Mouse (Mus musculus) regulatory T cell (primary cell): Measurements from ENCODE around the gene Tph1.
"Not testable (repeated sequence)": the region's sequence is repeated elsewhere in the genome, so short reads cannot be mapped to it uniquely, and the experiment has no call there.

Experiments
- in situ Hi-C: fragments of 300-600 bp; cut with MboI, MseI; formaldehyde crosslinking; loops from one replicate; pipeline ENCODE4 v1.15.1; 2025; ENCODE audit warnings: high pct_unique_total_duplicates

Tph1 gene

GRCm38 (mm10) chr7:46672160-46672672, at the start of gene Tph1:
TSS of gene Tph1 (minus strand) at chr7:46672537.
- in situ Hi-C loops, result no loop called here

- in situ Hi-C loops, result no loop called here
Measured at GRCm38 (mm10) chr7:46720460-46720859, 48.1 kb upstream of the Tph1 start.

GRCm38 (mm10) chr7:46719526-46719925, 47.2 kb upstream of the Tph1 start:
- in situ Hi-C loops, result no loop called here

DNA sequence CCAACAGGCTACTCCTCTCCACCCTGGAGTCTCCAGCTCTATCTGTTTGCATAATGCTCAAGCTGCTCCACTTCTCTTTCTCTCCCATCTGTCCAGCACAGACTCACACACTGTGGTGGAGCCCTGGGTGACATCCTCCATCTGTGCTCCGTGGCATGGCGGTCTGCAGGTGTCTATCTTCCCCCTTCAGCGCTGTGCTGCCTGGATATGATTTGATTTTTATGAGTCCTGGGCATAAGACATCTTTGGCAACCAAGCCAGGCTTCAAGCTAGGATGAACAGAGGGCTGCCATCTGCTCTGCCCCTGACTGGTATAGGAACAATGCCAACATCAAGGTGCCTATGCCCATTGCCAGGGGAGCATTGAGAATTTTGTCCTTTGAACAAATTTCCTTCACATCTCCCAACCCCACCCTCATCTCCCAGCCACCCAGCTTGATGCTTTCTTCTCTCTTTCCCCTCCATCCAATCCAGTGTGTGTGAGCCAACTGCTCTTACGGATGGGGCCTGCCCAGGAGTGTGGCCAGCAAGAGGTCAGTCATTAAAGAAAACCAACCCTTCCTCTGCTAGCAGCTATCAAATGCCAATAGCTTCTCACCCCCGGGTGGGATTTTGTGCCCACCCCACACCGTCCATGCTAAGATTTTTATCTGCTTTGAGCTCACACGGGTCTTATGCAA, 46.4 kb upstream of the Tph1 start:
- in situ Hi-C loops, result no loop called here

GRCm38 (mm10) chr7:46716897-46717296, 44.6 kb upstream of the Tph1 start:
- in situ Hi-C loops, result no loop called here

DNA sequence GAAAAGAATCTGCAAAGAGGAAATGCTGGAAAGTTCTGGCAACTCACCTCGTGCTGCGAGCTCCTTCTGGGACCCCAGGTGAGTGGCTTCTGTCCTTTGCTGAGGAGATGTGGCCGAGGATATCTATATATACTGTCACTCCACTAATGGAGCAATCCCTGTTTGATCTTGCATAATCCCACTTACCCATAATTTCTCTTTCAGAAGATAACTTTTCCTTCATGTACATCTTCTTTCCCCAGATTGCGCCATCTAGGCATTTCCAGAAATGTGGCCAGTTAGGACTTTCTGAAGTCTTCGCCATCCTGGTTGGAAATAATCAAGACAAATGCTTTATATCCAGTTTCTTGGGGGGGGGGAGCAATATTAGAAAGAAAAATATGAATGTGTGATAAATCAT, 43.3 kb upstream of the Tph1 start, which contains the start of gene Saa3:
Saa3 (minus strand) TSS at position 101 of the 400 bp plus-strand sequence.
- in situ Hi-C loops, result no loop called here

GRCm38 (mm10) chr7:46714518-46714917, 42.2 kb upstream of the Tph1 start:
- in situ Hi-C loops, result no loop called here

GRCm38 (mm10) chr7:46712250-46712649, 39.9 kb upstream of the Tph1 start:
- in situ Hi-C loops, result no loop called here

DNA sequence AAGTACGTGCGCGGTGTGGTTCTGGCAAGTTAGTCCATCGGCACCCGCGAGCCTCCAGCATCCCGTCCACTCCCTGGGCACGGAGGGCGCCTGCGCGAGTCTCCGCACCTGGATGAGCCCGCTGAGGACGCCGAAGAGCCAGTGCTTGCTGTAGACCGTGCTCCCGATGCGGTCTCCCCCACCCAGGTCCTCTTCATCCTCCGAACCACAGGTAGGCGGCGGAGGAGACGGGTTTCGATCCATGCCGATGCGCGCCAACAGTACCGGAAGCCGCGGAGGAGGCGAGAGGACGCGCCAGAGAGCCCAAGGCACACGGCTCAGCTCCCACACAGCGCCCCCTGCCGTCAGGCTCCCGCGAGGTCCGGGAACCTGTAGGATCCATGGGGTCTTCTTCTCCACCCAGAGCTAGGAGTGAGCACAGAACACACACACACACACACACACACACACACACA, 38.1 kb upstream of the Tph1 start, which contains the start of gene Saal1:
Saal1 (minus strand) TSS at position 291 of the 455 bp plus-strand sequence.
- in situ Hi-C loops, result no loop called here

DNA sequence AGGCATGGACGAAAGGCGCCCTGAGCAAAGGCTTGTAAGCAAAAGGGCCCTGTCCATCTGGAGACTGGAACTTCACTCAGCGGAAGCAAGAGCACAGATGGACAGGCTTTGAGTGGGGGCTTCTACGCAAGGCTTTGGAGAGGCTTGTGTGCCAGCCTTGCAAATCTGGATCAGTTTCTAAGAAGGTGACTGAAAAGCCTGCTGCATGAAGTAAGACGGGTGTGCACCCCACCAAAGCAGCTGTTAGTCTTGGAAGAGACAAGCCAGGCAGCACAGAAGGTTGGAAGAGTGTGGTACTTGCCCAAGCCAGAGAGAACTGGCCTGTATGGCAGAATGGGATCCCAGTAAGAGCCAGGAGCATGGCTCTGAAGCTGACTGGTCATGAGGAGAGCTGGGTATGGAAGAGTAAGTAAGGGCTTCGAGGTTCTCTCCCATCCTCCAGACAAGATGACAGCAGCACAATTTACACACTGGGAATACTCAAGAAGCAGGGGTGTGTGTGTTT, 28.2 kb upstream of the Tph1 start:
- in situ Hi-C loops, result no loop called here

DNA sequence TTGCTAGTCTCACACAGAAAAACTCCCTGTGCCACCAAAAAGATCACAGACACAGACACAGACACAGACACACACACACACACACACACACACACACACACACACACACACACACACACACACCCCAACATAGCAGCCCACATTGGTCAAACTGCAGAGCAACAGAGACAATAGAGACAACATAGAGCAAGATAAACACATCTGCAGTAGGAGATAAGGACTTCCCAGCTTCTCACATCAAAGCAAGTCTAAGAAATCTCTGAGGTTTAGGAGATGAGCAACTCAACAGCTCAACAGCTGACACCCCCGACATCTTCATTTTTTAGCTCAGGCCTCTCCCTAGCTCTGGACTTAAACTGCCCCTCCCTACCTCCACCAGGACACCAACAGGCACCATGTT, 24.4 kb upstream of the Tph1 start:
- in situ Hi-C loops, result no loop called here

DNA sequence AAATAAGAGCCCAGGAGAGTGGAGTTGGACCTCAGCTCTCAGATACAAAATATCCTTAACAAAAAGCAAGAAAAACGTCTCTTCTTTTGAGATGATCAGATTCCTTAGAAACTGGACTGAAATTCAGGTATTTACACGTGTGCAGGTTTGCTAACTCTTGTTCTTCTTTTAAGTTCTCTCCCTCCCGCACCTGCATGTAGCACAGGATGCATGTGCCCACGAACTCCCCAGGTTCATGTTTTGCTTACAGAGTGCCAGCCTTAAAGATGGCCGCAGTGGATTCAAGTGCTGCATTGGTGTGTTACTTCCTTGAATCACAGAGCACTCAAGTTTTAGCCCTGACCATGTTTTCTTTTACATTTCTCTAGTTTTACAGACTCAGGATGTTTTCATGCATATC, 14.5 kb upstream of the Tph1 start:
- in situ Hi-C loops, result no loop called here

DNA sequence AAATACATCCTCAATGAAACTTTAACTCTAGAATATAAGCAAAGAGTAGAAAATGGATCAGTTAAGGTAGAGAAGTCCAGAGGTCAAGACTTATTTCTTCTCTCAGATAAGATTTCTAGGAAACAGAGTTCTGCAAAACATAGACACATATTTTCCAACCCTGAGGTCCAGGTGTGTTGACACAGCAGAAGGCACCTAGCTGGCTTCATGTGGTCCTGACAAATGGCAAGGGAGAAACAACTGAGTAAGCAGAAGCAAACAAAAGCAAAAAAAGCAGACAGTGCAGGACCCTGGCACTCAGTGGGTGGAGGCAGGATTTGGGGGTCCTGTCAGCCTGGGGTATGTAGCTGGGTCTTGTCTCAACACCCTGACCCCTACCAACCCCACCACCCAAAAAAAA, 8.4 kb upstream of the Tph1 start:
- in situ Hi-C loops, result no loop called here

- in situ Hi-C loops, result not testable (repeated sequence)
Measured at GRCm38 (mm10) chr7:46679044-46679443, 6.7 kb upstream of the Tph1 start.

- in situ Hi-C loops, result no loop called here
Measured at GRCm38 (mm10) chr7:46678417-46678816, 6.1 kb upstream of the Tph1 start.

- in situ Hi-C loops, result no loop called here
Measured at GRCm38 (mm10) chr7:46676808-46677360, 4.5 kb upstream of the Tph1 start.

GRCm38 (mm10) chr7:46675886-46676285, 3.5 kb upstream of the Tph1 start:
- in situ Hi-C loops, result no loop called here

DNA sequence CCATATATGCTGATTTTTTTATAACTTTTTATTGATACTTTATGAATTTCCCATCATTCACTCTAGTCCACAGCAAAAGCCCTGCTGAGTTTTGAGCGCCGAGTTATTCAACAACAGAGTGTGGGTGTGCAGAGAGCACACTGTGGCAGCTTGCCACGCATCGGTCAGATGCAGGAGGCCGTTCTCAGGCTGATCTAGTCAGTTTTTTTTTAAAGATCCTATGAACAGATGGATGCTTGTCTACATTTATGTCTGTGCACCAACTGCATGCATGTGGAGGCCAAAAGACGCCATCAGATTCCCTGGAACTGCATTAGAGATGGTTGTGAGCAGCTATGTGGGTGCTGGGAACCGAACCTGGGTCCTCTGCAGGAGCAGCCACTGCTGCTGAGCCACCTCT, 2.7 kb upstream of the Tph1 start:
- in situ Hi-C loops, result no loop called here

DNA sequence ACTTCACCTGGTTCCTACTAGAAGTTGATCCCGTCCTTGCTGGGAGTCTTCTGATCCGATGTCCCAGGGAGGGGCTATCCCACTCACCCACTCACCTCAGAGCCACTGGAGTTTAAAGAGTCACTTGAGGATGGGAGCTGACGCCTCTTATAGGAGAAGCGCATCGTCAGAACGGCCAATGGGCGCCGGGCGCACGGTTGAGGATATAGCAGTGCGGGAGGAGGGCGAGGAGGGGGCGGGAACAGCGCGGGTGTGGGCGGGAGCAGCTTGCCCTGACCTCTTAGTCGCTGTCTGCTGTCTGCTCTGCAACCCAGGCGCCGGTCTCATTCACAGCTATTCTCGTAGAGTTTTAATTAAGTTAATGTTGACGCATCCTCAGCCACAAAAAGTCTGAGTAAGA, 5.1 kb downstream of the Tph1 start:
- in situ Hi-C loops, result no loop called here

GRCm38 (mm10) chr7:46665236-46665635, 7.1 kb downstream of the Tph1 start:
- in situ Hi-C loops, result no loop called here

DNA sequence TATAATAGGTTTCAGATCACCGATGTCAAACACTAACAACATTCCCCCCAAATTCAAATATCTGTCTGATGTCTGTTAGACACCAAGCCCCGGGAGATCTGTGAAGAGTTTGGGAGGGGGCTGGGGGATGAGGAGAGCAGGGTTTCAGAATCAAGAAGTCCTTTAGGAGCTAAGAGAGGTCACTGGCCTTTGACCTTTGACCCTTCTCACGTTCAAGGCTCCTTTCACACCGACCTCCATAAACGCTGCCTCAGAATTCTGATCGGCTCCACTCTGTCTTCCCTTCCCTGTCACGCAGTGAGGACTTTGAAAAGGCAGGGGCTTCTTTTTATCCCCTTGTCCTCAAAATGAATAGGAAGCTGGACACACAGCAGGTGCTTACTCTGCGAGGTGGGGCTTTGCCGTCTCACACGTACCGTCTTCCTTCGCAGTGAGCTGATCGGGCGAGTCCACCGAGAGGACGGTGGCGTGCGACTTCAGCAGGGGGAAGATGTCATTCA, 10.7 kb downstream of the Tph1 start:
- in situ Hi-C loops, result no loop called here

DNA sequence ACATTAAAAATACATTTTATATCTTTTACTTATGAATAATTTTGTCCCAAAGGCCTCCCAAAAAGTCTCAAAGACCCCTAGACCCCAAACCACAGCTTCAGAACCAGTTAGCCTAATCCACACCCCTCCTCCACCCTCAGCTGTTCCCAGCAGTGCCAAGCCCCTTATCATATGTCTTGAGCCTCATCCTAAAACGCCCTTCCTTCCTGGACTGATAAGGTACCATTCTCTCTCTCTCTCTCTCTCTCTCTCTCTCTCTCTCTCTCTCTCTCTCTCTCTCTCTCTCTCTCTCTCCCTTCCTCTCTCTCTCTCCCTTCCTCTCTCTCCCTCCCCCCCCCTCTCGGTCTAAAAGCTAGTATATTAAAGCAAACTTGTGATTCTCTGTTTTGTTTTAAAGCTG, 20.1 kb downstream of the Tph1 start:
- in situ Hi-C loops, result no loop called here

GRCm38 (mm10) chr7:46650231-46650630, 22.1 kb downstream of the Tph1 start:
- in situ Hi-C loops, result not testable (repeated sequence)
